Mouse (Mus musculus) liver, adult 2 months (tissue): Measurements from ENCODE around the gene Gja10.

Source experiments
- CTCF ChIP-seq: fragments of 200-500 bp; IDR thresholded peaks from 2 replicates; pipeline ENCODE4 v1.5.1; 2011; ENCODE audit warnings: low read depth, low read length, control low read depth
- POLR2A ChIP-seq: fragments of 200-500 bp; IDR thresholded peaks from 2 replicates; pipeline ENCODE4 v1.6.1; 2011; ENCODE audit warnings: low read length, control low read depth; ENCODE audit not compliant: insufficient read depth; ENCODE audit errors: extremely low read depth

DNA sequence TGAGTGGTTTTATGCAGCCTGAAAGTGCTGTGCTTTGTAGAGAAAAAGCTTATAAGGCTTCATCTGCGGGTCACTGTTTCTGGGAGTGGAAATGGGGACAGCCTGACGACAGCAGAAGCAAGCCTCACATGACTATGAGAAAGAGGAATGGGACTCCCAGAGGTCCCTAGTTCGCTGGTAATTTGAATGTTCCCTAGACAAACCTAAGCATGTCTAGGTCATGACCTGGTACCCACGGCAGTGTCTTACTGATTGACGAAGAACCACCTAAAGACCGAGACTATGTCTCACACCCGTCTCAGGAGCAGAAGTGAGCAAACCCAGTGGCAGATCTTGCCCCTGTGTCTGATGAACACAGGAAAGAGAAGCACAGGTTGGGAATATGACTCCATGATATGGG is 38.1 kb downstream of the Gja10 start:
- TF ChIP-seq CTCF (no peak), POLR2A (no peak)
